Mouse (Mus musculus) fibroblast of lung, adult 2 months (primary cell): ENCODE data around the gene Rassf7.

ENCODE experiments used
- DNase-seq: peaks from one replicate; pipeline ENCODE4 v3.0.0-alpha.2; 2011; ENCODE audit warnings: low read depth

Rassf7 gene

DNA sequence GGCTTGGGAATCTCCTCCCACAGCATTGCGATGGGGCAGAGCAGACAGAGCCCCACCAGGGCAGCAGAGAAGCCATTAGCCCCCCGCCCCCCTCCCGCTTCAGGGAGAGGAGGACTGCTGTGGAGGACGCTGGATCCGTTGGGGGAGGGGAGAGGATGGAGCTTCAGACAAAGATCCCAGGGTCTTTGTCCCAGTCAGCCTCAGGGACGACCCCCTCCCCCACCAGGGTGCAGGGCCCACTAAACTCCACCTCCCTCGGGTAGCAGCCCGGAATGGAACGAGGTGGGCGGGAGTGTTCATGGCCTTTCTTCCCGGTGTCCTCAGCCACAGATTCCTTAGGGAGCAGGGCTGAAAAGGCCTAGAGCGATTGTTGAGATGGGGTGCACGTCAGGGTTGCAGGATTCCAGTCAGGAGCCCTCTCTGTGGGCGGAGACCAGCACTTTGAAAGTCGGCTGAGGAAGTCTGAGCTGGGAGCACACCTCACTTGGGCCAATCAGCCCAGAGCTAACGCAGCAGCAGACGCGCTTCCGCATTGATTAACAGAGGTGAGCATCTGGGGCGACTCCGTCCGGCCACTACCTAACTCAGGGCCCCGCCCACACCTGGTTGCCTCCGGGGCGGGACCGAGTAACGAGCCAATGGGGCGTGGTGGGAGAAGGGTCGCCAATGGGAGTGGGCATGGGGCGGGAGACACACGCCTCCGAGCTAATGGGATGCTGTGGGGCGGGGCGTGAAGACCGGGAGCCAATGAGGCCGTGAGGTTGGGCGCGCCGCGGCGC lies at the start of gene Rassf7:
Gene Rassf7 (plus strand): TSS at position 760 of the 779 bp plus-strand sequence.
- DNase-seq = peak; percentile 44

DNA sequence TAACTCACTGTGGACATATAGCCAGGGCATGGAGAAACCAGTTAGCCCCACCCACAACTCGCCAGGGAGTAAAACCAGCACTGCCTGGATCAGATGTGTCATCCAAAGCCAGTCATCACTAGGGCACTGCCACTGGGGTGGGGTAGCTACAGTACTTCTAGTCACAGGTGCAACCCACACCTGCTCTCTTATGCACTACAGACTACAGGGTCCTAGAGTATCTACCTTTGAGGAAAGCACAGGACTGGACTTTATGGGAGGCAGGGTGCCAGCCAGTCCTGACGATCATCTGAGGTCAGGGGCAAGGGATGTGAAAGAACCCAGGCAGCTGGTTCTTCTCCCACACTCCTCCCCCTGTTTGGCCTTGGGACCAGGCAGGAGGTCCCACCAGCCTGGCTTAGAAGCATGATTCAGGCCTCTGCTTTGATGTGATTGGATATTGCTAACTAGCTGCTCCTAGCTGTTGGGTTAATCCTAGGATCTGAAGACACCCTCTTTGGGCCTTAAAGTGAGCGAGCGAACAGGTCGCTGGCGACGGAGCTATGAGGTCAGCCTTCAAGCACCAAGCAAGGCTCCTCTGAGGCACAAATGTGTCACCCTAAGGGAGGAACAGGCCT lies 47.7 kb upstream of the Rassf7 start:
- DNase-seq = peak; percentile 56

DNA sequence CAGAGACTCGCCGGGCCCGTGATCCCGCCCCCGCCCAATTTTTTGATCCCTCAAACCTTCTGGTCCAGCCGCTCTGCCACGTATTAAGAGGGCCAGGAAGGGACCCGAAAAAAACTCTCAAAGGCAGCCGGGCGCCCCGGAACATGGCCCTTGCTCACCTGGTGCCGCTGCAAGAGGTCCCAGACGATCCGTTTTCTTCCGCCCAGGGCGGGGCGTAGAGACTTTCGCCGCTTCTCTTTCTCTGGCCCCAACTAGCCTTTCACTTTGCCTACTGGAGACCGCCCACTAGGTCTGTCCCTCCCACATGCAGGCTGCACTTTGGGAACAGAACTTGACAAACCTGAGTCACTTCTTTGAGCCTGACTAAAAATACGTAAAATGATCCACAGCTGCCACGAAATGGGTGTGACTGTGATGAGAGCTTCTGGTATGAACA lies 47.1 kb upstream of the Rassf7 start:
- peak; percentile 77 for DNase-seq

DNA sequence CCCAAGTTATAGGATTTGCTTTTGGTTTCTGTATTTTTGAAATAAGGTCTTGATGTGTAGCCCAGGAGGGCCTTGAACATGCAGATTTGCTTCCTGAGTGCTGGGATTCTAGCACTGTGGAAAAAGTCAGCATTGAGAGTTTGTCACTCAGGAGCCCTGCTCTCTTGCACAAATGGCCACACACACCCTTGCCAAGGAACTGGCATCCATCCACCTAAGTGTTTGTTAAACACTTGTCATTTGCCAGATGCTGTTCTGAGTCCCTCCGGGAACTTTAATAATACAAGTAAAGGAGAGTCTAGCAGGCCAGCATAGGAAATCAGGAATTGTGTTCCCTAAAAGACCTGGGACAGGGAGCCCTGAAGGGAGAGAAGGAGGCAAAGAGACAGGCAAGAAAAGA lies 46.4 kb upstream of the Rassf7 start:
- DNase-seq = no peak

DNA sequence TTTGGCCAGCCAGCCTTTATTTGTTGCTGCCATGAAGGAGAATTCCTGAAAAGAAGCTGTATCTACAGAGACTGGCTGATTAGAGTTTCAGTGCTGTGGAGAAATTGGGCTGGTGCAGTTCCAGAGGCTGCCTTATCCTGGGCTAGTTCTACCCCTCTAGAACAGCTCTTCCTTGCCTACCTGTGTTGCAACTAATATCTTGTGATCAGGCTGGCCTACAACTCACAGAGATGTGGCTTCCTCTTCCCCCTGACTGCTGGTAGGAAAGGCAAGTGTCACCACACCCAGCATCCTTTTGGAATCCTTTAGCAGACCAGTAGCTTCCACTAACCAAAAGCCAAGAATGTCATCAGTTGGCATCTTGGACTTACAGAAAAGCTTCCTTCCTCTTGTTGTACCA lies 45.8 kb upstream of the Rassf7 start:
- DNase-seq = no peak

DNA sequence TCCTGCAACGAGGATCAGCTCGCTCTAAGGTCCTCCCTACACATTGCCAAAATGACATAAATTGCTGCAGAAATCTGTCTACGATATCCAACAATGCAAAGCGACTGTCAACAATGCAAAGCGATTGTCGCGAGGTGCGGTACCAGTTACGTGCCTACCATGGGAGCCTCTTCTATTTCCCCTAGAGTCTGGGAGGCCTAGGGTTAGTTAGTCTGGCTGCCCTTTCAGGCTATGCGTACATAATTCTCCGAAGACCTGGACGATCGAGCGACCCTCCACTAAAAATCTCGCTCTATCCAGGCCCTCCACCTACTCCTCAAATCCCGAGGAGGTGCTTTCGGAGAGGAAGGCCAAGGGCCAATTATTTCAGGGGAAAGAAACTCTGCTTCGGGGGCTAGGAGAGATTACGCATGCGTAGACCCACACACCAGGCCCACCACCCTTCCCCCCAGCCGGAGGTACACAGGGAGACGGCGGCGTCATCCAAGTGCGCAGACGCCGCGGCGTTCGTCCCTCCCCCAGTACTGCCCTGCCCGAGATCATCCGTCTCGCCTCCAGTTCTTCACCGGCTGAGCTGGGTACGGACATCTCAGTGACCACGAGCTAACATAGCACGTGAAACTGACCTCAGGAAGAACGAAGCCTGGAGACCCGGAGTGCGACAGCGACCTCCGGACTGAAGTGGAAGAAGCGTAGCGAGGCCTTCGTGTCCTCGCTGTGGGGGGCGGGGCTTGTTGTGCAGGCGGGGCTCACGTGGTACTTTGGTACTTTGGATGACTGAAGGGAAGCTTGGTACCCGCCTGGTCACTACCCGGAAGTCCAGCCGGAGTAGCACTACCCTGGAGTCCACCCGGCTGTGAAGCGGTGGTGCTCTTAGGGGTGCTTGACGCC lies 43.3 kb upstream of the Rassf7 start, which contains the start of gene Rnh1:
Gene Rnh1 (minus strand): TSS at position 742 of the 891 bp plus-strand sequence.
- peak; percentile 88 for DNase-seq

DNA sequence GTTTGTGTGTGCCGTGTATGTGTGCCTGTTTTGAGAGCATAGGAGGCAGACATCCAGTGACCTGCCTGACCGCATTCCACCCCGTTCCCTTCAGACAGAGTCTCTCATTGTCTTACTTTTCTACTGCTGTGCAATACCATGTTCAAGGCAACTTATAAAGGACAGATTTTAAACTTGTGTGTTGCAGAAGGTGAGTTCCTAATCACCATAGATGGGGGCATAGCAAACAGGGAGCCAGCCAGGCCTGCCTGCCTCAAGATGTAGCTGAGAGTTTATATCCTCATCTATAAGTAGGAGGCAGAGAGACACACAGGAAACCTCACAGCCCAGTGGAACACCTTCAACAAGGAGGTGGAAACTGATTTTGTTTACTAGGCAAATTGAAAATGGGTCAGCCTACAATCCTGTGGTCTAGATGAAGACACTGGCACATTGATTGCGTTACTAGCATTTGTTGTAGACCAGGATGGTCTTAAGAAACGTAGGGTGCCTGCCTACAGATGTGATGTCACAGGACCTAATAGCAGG lies 42.3 kb upstream of the Rassf7 start:
- DNase-seq = no peak

DNA sequence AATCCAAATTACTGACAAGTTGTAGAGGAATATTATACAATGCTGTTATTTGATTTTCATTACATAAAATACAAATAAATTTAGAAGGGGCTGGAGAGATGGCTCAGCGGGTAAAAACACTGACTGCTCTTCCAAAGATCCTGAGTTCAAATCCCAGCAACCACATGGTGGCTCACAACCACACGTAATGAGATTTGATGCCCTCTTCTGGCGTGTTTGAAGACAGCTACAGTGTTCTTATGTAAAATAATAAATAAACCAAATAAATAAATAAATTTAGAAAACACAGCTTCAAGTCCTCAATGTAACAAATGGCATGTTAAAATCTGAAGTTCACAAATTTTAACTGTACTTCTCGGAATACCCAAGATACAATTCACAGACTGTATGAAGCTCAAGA lies 40.6 kb upstream of the Rassf7 start:
- DNase-seq = no peak

DNA sequence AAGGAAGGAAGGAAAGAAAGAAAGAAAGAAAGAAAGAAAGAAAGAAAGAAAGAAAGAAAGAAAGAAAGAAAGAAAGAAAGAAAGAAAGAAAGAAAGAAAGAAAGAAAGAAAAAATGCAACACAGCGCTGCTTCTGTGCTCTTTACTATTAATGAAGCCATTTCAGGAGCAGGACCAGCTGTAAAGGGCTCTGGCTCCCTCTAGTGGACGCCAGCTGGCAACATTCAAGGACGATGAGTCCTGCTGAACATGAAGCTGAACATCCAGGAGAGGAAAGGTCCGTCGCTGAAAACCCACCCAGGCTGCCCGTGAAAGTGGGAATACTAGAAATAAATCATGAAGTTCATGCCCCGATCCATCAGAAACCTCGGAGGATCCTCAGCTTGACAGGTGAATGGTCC lies 39.5 kb upstream of the Rassf7 start:
- no peak for DNase-seq

DNA sequence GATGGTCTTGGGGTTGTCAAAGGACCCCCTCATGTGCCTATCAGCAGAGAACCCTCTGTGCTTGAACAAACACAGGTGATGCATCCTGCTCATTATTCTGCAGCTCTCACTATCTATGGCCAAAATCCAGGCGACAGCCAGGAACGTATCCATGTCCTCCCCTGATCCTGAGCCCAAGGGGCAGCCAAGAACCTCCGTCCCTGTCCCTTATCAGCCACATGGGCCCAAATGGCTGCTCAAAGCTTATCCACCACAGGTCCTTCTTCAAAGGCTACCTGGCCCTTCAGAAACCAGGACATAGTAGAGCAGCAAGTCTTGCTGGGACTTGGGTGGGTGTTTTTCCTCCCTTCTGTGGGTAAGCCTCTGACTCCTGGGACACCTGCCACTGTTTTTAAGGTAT lies 27.5 kb upstream of the Rassf7 start:
- DNase-seq = no peak

DNA sequence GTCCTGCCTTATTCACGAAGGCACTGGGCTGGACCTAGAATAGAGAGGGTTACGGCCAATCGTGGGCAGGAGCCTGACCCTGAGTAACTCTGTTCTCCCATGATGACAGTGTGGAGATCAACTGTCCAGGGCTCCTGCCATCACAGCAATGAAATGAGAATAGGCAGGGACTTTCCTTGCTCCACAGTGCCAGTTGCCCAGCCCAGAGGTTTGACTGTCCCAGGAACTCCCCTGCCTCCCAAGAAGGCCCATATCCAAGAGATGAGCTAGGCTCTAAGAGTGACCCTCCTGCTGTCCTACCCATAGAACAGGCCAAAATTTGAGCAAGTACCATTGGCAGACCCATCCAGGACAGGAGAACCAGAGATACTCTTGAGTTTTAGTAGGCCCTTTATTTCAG lies 26.9 kb upstream of the Rassf7 start:
- no peak for DNase-seq

DNA sequence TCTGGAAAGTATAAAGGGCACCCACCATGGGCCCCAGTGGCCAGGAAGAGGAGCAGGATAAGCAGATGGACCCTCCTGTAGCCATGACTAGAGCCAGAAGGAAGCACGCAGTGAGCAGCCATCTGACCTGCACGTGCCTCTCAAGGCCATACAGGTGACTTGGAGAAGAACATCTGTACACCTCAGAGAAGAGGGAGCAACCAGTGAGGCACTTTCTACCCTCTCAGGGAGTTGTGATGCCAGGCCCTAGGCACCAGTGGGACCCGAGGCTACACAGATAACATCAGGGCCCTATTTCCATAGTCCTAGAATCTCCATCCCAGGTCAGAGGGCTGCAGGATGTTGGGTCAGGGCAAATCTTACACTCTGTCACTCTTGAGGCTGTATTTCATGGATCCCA lies 25.4 kb upstream of the Rassf7 start:
- no peak for DNase-seq

DNA sequence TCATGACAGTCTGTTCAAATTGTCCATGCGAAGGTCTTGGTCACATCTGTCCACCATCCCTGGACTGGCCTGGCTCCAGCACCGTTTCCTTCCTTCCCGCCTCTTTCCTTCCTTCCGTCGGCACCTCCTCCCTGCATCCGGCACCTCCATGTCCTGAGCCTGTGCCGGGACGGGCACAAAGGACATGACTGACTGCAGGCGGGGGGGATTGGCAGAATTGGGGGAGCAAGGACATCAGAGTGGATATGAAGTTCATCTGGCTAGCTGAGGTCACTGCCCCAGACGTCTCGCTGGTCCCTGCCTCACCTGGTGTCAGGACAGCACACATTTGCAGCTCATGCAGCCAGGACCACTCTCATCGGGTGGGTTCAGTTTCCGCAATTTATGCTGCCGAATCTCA lies 24.6 kb upstream of the Rassf7 start:
- DNase-seq = no peak

DNA sequence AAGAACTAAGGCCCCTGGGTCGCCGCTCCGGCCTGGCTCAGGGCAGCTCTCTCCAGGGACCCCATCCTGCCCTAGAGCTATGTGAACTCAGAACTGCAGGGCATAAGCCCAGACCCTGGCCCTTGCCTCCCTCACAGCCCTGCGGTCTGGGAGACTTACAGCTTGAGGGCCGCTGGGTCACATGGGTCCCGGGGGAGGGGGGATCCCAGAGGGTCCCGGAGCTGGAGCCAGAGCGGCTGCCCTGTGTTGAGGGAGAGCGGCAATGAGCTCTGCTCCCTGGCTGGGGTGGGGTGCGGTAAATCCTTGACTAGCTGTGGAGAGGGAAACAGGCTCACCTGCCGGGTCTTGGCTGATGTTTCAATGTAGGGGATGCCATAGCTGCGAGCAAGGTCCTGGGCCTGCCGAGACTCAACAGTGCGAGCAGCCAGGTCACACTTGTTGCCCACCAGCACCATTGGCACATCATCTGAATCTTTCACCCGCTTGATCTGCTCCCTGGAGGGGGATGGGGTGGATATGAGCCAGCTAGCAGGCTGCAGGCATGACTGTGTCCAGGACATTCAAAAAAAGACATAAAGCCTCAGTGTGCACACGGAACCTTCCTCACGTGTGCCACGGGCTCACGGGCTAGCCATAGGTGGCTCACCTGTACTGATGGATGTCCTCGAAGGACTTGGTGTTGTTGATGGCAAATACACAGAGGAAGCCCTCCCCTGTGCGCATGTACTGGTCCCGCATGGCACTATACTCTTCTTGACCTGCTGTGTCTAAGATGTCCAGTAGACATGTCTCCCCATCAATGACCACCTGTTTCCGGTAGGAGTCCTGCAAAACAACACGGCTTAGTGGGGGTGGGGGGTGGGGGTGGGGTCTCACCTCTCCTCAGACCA lies 23.6 kb upstream of the Rassf7 start:
- no peak for DNase-seq

DNA sequence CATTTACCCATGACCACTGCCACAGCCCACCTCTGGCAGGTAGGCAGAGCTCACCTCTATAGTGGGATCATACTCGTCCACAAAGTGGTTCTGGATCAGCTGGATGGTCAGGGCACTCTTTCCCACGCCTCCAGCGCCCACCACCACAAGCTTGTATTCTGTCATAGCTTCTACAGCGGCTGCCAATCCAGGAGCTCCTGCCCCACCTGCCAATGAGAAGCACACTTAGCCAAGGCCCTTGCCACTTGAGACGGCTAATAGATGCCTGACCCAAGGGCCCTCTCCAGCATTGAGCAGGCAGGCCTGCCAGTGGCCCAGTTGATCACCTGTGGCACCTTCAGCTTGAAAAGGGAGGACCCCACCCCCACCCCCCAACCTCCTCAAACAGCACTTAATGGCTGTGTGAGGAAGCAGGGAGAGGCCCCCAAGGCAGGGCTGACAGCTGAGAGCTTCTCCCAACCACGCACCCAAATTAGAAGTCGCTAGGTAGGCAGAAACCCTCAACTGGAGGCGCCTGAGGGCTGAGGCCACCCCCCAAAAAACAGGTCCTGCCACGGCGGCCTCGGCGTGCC lies 22.8 kb upstream of the Rassf7 start:
- no peak for DNase-seq

DNA sequence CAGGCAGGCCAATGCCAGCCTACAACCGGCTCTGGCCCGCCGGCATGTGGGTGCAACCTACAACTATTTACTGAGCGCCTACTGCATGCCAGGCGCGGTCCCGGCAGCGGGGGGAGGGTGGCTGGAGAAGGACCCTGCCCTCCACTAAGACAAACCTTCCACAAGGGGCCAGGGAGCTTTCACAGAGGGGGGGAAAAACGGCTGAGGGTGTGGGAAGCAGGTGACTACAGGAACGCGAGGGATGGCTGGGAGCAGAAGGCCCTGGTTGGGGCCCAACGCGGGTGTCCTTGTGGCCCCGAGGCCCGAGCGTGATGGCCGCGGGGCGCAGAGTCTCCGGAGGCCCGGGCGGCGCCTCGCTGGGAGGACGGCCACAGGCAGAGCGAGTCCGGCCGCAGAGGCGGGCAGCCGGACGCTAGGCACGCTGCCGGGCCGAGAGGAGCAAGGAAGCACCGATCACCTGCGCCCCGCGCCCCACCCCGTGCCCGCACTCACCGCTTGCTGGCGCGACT lies 22.3 kb upstream of the Rassf7 start:
- DNase-seq = no peak

DNA sequence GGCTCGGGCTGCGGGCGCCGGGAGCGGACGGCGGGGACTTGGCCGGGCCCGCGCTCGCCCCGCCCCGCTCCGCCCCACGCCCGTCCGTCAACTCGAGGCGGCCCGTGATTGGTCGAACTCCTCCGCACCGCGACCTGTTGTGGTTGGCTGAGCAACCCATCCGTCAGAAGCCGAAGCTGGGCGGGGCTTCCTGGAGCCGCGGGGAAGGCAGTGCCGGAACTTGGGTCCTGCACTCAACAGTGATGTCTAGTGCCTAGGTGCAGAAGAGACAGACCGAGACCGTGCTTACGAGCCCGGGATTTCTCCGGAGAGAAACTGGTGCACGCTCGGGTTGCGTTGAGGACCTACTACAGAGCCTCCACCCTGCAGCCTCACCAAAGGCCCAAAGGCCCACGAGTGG lies 21.7 kb upstream of the Rassf7 start, which contains the start of the genes Hras and Lrrc56:
Gene Hras (minus strand): TSS at position 58 of the 400 bp plus-strand sequence.
Gene Lrrc56 (plus strand): TSS at position 210 of the 400 bp plus-strand sequence.
- DNase-seq = peak; percentile 89

DNA sequence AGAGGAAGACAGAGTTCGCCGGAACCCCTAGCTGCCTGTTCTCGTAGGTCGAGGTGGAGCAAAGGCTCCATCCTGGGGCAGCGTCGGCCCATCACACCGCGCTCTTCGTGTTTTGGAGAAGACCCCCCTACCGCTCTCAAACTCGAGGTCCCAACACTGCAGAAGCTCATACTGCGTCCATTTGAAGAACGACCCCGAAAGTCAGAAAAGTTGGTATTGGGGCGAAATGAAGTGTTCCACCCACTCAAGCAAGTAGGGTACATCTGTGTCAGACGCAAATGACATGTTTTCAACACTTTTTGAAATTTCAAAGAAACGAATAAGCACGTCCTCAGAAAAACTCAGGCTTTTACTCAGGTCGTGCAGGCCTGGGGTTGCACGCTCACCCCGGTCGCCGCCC lies 21.3 kb upstream of the Rassf7 start:
- DNase-seq = no peak

DNA sequence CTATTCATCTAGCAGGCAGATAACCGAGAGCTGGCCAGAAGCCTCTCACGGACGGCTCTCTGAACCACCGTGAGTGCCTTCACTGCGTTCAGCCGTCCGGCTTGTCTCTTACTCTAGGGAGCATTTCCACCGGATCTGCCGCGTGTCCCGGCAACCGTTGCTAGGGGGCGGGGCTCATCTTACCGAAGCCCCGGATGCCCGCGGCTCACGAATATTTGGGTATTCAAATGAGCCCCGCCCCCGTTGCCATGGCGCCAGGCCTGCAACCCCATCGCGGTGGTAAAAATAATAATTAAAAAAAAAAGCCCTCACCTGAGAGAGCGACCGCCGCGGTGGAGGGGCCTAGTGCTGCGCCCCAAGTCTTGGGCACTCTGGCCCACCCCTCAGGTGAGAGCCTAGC lies 20.8 kb upstream of the Rassf7 start:
- DNase-seq = no peak

DNA sequence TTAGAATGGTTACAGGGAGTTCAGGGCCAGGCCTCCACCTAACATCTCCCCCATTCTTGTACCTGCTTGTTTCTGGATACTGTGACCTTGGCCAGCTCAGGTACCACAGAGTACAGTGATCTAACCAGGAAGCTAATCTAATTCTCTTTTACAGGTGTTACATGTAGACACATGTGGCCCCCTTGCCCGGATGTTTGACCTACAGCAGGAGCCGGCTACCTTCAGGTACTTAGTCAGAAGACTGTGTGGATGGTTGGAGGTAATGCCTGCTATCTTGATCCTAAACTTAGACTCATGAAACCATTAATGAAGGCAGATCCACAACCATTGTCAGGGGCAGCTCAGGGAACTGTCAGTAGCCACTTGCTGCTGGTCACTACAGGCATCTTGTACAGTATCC lies 19.9 kb upstream of the Rassf7 start:
- DNase-seq = no peak
